Mouse (Mus musculus) MEL (cell line): ENCODE results near the gene Rbm15b.

Experiments used
- CTCF ChIP-seq, 3 experiments: IDR thresholded peaks in 2 of 3; conservative IDR thresholded peaks in 1 of 3; 2 replicates each; pipeline ENCODE4 v1.5.1; 2011 to 2012; ENCODE audit warnings: low read length in 3 of 3, low read depth in 2 of 3, mild to moderate bottlenecking in 2 of 3, improper control_type of control experiment in 1 of 3, inconsistent platforms in 1 of 3, mixed read lengths in 1 of 3, moderate library complexity in 1 of 3; ENCODE audit not compliant: control insufficient read depth in 1 of 3, insufficient read depth in 1 of 3, poor library complexity in 1 of 3, severe bottlenecking in 1 of 3
- EP300 ChIP-seq, 2 experiments: IDR thresholded peaks; 2 replicates each; pipeline ENCODE4 v1.6.1; 2011; ENCODE audit warnings: improper control_type of control experiment in 2 of 2, low read length in 2 of 2, low read depth in 1 of 2, mild to moderate bottlenecking in 1 of 2
- ETS1 ChIP-seq: IDR thresholded peaks from 2 replicates; pipeline ENCODE4 v1.6.1; 2012; ENCODE audit warnings: low read depth, mild to moderate bottlenecking, inconsistent platforms, low read length, improper control_type of control experiment, moderate library complexity
- GATA1 ChIP-seq: IDR thresholded peaks from 2 replicates; pipeline ENCODE4 v1.6.1; 2011; ENCODE audit warnings: low read depth, low read length, improper control_type of control experiment
- HCFC1 ChIP-seq: IDR thresholded peaks from 2 replicates; pipeline ENCODE4 v1.6.1; 2012; ENCODE audit warnings: low read depth, mild to moderate bottlenecking, inconsistent platforms, low read length, improper control_type of control experiment, moderate library complexity
- MAFK ChIP-seq: IDR thresholded peaks from 2 replicates; pipeline ENCODE4 v1.6.1; 2011; ENCODE audit warnings: low read depth, mild to moderate bottlenecking, low read length, improper control_type of control experiment, borderline replicate concordance
- MYB ChIP-seq: IDR thresholded peaks from 2 replicates; pipeline ENCODE4 v1.6.1; 2011; ENCODE audit warnings: mild to moderate bottlenecking, low read depth, low read length, improper control_type of control experiment
- SMC3 ChIP-seq: IDR thresholded peaks from 2 replicates; pipeline ENCODE4 v1.6.1; 2011; ENCODE audit warnings: low read depth, low read length, improper control_type of control experiment
- TAL1 ChIP-seq: IDR thresholded peaks from 2 replicates; pipeline ENCODE4 v1.6.1; 2012; ENCODE audit warnings: mild to moderate bottlenecking, inconsistent platforms, low read length, moderate library complexity, mixed read lengths
- USF1 ChIP-seq: IDR thresholded peaks from 2 replicates; pipeline ENCODE4 v1.6.1; 2014; ENCODE audit warnings: low read depth, mild to moderate bottlenecking, inconsistent platforms, low read length, improper control_type of control experiment, moderate library complexity
- ZKSCAN1 ChIP-seq: IDR thresholded peaks from 2 replicates; pipeline ENCODE4 v1.6.1; 2012; ENCODE audit warnings: low read depth, mild to moderate bottlenecking, inconsistent platforms, low read length, improper control_type of control experiment, moderate library complexity

DNA sequence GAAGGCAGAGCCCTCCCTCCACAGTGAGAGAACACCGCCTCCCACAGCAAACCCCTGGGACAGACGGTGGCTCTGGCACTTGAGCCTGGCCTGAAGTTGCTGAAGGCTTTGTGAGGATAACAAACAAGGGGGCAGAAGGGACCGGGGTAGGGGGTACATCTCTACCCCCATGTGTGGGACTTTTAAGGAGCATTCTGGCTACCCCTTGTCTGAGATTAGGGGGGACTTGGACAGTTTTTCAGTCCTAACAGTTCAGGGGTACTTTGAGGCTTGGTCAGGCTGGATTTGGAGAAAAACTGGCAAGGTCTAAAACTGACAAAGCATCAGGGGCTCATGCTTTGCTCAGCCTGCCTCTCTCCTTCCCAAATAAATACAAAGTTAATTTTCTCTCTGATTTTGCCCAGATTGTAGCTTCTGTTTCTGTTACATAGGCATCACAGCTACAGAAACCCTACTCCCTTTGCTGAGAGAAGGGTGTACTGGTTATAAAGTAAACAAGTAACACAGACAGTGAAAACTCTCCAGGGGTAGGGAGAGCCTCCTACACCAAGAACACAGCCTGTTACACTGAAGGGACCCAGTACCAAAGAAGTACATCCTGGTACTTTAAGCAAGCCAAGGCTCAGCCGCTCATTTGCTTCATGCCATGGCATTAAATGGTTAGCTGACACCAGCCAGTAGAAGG, 6.0 kb downstream of the Rbm15b start:
- no peak for TF ChIP-seq GATA1
- TF ChIP-seq TAL1: no peak
- TF ChIP-seq USF1: no peak
- TF ChIP-seq MAFK: no peak
- no peak for TF ChIP-seq ETS1
- TF ChIP-seq MYB: no peak
- TF ChIP-seq SMC3: no peak
- no peak for TF ChIP-seq EP300 (IDR thresholded peaks at IDR 0.05; ENCODE audit: low read depth in 1 of 2, low read length in 2 of 2)
- TF ChIP-seq ZKSCAN1: no peak
- TF ChIP-seq CTCF (IDR thresholded peaks at IDR 0.05 in 2 of 3, conservative IDR thresholded peaks at IDR 0.05 in 1 of 3; ENCODE audit: control insufficient read depth in 1 of 3, insufficient read depth in 1 of 3, low read depth in 2 of 3, low read length in 3 of 3, poor library complexity in 1 of 3, severe bottlenecking in 1 of 3): no peak
- TF ChIP-seq HCFC1: no peak
